Mouse (Mus musculus): ENCODE measurements around the gene Klk1b5. TPM values are rescaled to one million over a fixed set of nuclear protein-coding genes. Genes with fewer than 3 reads are reported as not detected.

Gene Klk1b5
- total RNA-seq, 1 experiment from 2014 or later, result not detected

DNA sequence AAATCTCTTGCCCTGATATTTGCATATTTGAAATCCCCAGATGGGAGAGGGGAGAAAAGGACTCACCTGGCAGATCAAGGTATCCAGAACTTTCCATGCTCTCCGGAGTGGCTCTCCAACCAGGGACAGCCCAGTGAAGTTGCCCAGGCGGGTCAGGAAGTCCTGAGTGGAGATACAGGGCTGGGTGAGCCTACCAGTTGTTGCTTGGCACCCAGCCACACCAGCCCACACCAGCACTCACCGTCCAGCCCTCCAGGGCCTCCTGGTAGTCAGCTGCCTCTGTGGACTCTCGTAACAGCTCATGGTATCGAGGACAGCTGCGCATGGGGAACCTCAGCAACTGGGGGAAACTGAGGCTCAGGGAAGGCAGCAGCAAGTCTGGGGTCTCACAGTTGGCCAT, 39.2 kb downstream of the Klk1b5 start:
- DNase-seq, result no peak

DNA sequence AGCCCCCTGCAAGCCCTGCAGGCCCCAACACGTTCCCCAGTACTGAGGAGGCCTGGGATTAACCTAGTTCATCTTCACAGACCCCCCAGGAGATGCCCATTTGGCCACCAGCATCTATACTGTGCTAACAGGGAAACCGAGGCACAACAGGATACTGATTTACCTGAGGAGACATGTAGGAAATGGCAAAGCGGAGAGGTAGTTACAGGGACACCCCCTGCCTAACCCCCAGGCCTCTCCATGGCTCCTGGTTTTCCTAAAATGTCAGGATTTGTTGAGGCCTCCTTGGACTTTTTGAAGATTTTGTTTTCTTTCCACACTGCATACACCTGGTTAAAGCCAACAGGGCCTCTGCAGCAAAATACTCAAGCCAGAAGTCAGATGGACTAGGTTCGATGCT, 41.5 kb downstream of the Klk1b5 start, which contains the start of gene Acp4:
Gene Acp4 (minus strand): TSS at position 101 of the 400 bp plus-strand sequence.
- DNase-seq, result no peak

DNA sequence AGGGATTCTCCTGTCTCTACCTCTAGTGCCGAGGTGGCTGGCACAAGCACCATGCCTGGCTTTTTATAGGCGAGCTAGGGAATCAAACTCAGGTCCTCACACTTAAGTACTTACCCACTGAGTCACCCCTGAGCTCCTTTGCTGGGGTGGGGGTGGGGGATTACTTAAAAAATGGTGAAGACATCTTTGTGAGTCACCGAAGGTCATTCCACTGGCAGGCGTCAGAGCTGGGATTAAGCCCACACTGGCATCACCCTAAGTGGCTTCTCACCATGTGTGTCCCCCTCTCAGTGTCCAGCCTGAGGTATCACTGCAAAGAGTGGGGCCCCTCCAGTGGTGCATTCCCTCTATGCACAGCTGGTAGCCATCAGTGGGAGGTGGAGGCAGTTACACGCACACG, 44.7 kb downstream of the Klk1b5 start:
- DNase-seq, result peak; percentile 52

DNA sequence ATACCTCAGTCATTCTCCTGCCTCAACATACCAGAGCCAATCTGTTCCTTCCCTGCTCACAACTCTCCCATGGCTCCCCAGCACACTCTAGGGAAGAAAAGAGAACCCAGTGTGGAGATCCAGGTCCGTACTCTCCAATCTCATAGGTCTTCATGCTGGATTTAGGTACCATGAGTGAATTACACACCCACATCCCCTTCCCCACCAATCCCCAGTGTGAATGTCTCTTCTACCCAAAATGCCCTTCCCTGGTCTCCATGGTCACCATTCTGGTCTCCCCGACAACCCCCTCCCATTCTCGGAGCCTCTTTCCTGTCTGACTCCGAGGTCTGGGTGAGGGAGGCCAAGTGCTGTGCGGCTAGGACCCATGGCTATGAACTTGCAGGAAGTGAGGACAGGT, 45.4 kb downstream of the Klk1b5 start, which contains the start of gene Gm15517:
Gene Gm15517 (plus strand): TSS at position 301 of the 400 bp plus-strand sequence.
- DNase-seq, result no peak

DNA sequence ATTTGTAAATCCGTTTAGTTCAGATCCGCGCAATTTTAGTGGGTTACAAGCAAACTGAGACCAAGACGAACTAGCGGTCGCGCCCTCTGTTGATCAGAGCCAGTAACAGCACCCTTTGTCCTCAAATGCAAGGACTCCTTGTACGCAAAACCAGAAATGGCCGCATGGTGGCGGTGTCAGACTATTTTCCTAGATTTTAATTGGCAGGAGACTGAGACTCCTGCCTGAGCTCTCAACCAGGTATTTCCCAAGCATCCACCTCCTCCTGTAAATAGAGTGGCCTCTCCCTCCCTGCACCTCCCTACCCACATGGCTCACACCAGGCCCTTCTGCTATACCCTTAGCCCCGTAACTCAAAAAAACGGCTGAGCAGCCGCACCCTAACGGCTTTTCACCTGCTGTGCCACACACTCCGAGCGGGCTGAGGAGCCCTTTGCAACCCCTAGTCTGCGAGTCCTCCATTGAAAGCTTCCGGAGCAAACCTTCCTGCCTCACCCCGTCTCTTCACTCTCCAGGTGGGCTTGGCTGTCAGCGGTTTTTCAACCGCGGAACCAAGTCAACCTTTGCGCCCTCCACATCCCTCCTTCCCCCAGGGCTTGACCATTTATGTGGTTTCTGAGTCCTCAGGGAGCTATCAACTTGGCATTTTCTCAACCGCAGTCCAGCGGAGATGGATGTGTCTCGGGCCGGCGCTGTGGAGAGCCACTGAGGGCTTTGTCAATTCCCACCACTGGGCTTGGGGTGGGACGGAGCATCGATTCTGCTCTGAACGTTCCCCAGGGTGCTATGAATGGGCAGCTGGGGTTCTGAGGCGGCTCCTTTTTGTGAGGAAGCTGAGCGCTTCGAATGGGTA, 47.3 kb downstream of the Klk1b5 start:
- peak; percentile 93 for DNase-seq

DNA sequence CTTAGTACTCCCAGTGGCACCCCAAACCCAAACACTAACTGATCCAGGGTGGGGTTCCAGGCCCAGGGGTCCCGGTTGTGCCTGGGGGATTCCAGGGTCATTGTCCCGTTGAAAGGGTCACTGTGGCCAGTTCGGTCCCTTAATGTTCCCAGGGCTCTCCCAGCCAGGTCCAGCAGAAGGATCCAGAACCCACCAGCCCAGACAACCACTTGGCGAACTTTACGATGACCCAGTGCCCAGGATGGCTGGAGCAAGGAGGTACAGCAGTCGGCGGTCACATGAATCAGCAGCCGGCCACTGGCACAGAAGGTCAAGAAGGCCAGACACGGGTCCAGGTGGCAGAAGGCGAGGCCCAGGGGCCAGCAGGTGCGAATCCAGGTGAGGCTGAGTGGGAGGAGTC, 52.4 kb downstream of the Klk1b5 start:
- no peak for DNase-seq

DNA sequence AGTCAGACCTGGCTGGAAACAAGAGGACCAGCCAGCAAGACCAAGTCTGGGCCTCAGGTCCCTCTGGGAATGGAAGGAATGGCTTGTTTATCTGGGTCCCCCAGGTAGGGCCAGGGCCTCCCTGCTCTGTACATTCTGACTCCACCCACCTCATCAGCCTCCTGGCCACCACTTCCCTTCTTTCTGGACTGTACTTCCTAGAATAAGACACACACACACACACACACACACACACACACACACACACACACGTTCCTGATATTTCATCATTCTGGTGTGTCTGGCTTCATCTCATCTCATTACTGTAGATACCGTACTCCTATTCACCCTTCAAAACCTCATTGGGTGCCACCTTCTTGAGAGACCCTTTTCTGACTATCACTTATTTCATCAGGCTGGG, 53.7 kb downstream of the Klk1b5 start:
- DNase-seq, result no peak

Other genes with a start within 250 kb of the Klk1b5 start
- gene Klk1b1, start 249.2 kb upstream of the Klk1b5 start, total RNA-seq (2021), result not detected in 2 replicates
- not detected in 2 replicates for gene Klk1b9, start 239.9 kb upstream of the Klk1b5 start, total RNA-seq (2021)
- gene Klk1b11, start 220.1 kb upstream of the Klk1b5 start, total RNA-seq (2021), result not detected in 2 replicates
- not detected in 2 replicates for gene Klk1b26, start 203.8 kb upstream of the Klk1b5 start, total RNA-seq (2021)
- gene Klk1b27, start 163.7 kb upstream of the Klk1b5 start, total RNA-seq (2021), result not detected in 2 replicates
- gene Klk1b21, start 113.6 kb upstream of the Klk1b5 start, total RNA-seq (2021), result not detected in 2 replicates
- gene Klk1b22, start 103.3 kb upstream of the Klk1b5 start, total RNA-seq (2021), result not detected in 2 replicates
- not detected in 2 replicates for gene Klk1b16, start 79.2 kb upstream of the Klk1b5 start, total RNA-seq (2021)
- not detected in 2 replicates for gene Klk1b24, start 27.7 kb upstream of the Klk1b5 start, total RNA-seq (2021)
- gene Klk1b3, start 17.8 kb upstream of the Klk1b5 start, total RNA-seq (2021), result not detected in 2 replicates
- not detected in 2 replicates for gene Klk1b4, start 8.5 kb upstream of the Klk1b5 start, total RNA-seq (2021)
- 0.37 and 1.6 TPM in 2 replicates for gene Klk1, start 9.4 kb downstream of the Klk1b5 start, total RNA-seq (2021)
- gene Gm36864, start 20.2 kb downstream of the Klk1b5 start, total RNA-seq (2021), result not detected in 2 replicates
- 0.70 and 0.90 TPM in 2 replicates for gene 1700028J19Rik, start 30.8 kb downstream of the Klk1b5 start, total RNA-seq (2021)
- 95.5 and 102 TPM in 2 replicates for gene 2410002F23Rik, start 30.8 kb downstream of the Klk1b5 start, total RNA-seq (2021)
- not detected in 2 replicates for gene Acp4, start 41.4 kb downstream of the Klk1b5 start, total RNA-seq (2021)
- gene Gm15517, start 45.5 kb downstream of the Klk1b5 start, total RNA-seq (2021), result not detected in 2 replicates
- gene Clec11a, start 91.0 kb downstream of the Klk1b5 start, total RNA-seq (2021), result 3.4 and 3.6 TPM in 2 replicates
- gene Shank1, start 94.3 kb downstream of the Klk1b5 start, total RNA-seq (2021), result 7.6 and 8.0 TPM in 2 replicates
- gene Syt3, start 168.2 kb downstream of the Klk1b5 start, total RNA-seq (2021), result 2.6 and 3.9 TPM in 2 replicates
- 0.59 and 0.71 TPM in 2 replicates for gene 1700008O03Rik, start 169.9 kb downstream of the Klk1b5 start, total RNA-seq (2021)
- 6.1 and 7.7 TPM in 2 replicates for gene Lrrc4b, start 213.1 kb downstream of the Klk1b5 start, total RNA-seq (2021)
- 0.75 and 13.0 TPM in 2 replicates for gene Aspdh, start 249.4 kb downstream of the Klk1b5 start, total RNA-seq (2021)

Measured in adrenal gland, postnatal 14 days (tissue).